Mouse (Mus musculus): ENCODE data around the gene Zwint.

- TF ChIP-seq POLR2A (IDR thresholded peaks at IDR 0.05; ENCODE audit: insufficient read length, low read depth): no peak
- no peak for TF ChIP-seq MAX (IDR thresholded peaks at IDR 0.05; ENCODE audit: low read depth)
- TF ChIP-seq USF1 (IDR thresholded peaks at IDR 0.05; ENCODE audit: low read depth): no peak
- TF ChIP-seq CEBPB (IDR thresholded peaks at IDR 0.05; ENCODE audit: insufficient read depth, poor library complexity, severe bottlenecking): no peak
- TF ChIP-seq POLR2AphosphoS2 (IDR thresholded peaks at IDR 0.05; ENCODE audit: insufficient read length, low read depth): no peak
- TF ChIP-seq MYOD1 (IDR thresholded peaks at IDR 0.05; ENCODE audit: control insufficient read depth in 1 of 3, insufficient read length in 2 of 3, low read depth in 2 of 3): no peak
These were observed 24.4 kb downstream of the Zwint start for GRCm38 (mm10) chr10:72679086-72679485.

Measured in myocyte (in vitro differentiated cells).